Mouse (Mus musculus): ENCODE measurements at regions not wholly inside any gene's neighbourhood (a gene's known extent, or its start where the extent isn't known, plus 50 kb on each side); places are given as distances from the start of the nearest gene placed in this dataset.

- 55% methylated on average over 1 of the region's 1 CpGs for WGBS (ENCODE audit: insufficient replicate concordance)
- H3K4me2 ChIP-seq = no peak overlapping the region
- ATAC-seq (ENCODE audit: insufficient read depth) = no peak
- H3K36me3 ChIP-seq (replicated peaks) = no peaks in the 10 kb centered on the region
- no peak overlapping the region for H3K9ac ChIP-seq
- no peaks in the 10 kb centered on the region for H3K27me3 ChIP-seq
- H3K9me3 ChIP-seq (replicated peaks) = no peaks in the 10 kb centered on the region
- no peak overlapping the region for H3K4me3 ChIP-seq (replicated peaks)
- H3K4me1 ChIP-seq (replicated peaks) = no peaks in the 10 kb centered on the region
- no peak overlapping the region for H3K27ac ChIP-seq (replicated peaks)
These were observed 62.3 kb upstream of the Agr3 start for GRCm38 (mm10) chr12:35863141-35863540.

- Histone ChIP-seq H3K4me1 (replicated peaks) (no peaks in the 10 kb centered on the region), H3K4me3 (replicated peaks) (no peak overlapping the region), H3K27ac (replicated peaks) (no peak overlapping the region), H3K27me3 (no peaks in the 10 kb centered on the region), H3K9ac (no peak overlapping the region), H3K4me2 (no peak overlapping the region), H3K9me3 (replicated peaks) (no peaks in the 10 kb centered on the region), H3K36me3 (replicated peaks) (no peaks in the 10 kb centered on the region)
- WGBS (ENCODE audit: insufficient replicate concordance) = 60% methylated on average over 4 of the region's 4 CpGs
- no peak for ATAC-seq (ENCODE audit: insufficient read depth)
These were observed 72.3 kb upstream of the Agr3 start for GRCm38 (mm10) chr12:35853159-35853558.

GRCm38 (mm10) chr12:35846905-35847610 lies 78.4 kb upstream of the Agr3 start:
- no peak overlapping the region for H3K4me2 ChIP-seq
- WGBS (ENCODE audit: insufficient replicate concordance) = 53% methylated on average over 5 of the region's 5 CpGs
- ATAC-seq (ENCODE audit: insufficient read depth) = no peak
- no peak overlapping the region for H3K27ac ChIP-seq (replicated peaks)
- no peaks in the 10 kb centered on the region for H3K9me3 ChIP-seq (replicated peaks)
- no peaks in the 10 kb centered on the region for H3K4me1 ChIP-seq (replicated peaks)
- no peaks in the 10 kb centered on the region for H3K36me3 ChIP-seq (replicated peaks)
- no peaks in the 10 kb centered on the region for H3K27me3 ChIP-seq
- H3K9ac ChIP-seq = no peak overlapping the region
- H3K4me3 ChIP-seq (replicated peaks) = no peak overlapping the region

- Histone ChIP-seq H3K4me3 (replicated peaks) (no peak overlapping the region), H3K27ac (replicated peaks) (no peak overlapping the region), H3K4me1 (replicated peaks) (no peaks in the 10 kb centered on the region), H3K27me3 (no peaks in the 10 kb centered on the region), H3K4me2 (no peak overlapping the region), H3K9ac (no peak overlapping the region), H3K36me3 (replicated peaks) (no peaks in the 10 kb centered on the region), H3K9me3 (replicated peaks) (no peaks in the 10 kb centered on the region)
- no peak for ATAC-seq (ENCODE audit: insufficient read depth)
These were observed 88.5 kb upstream of the Agr3 start for GRCm38 (mm10) chr12:35836946-35837345.

GRCm38 (mm10) chr12:35833285-35833684 lies 92.1 kb upstream of the Agr3 start:
- H3K4me3 ChIP-seq (replicated peaks) = no peak overlapping the region
- H3K4me2 ChIP-seq = no peak overlapping the region
- no peaks in the 10 kb centered on the region for H3K36me3 ChIP-seq (replicated peaks)
- no peaks in the 10 kb centered on the region for H3K27me3 ChIP-seq
- H3K27ac ChIP-seq (replicated peaks) = no peak overlapping the region
- H3K9me3 ChIP-seq (replicated peaks) = no peaks in the 10 kb centered on the region
- 49% methylated on average over 3 of the region's 3 CpGs for WGBS (ENCODE audit: insufficient replicate concordance)
- H3K4me1 ChIP-seq (replicated peaks) = no peaks in the 10 kb centered on the region
- no peak overlapping the region for H3K9ac ChIP-seq
- no peak for ATAC-seq (ENCODE audit: insufficient read depth)

- Histone ChIP-seq H3K4me3 (replicated peaks) (no peak overlapping the region), H3K9me3 (replicated peaks) (no peaks in the 10 kb centered on the region), H3K36me3 (replicated peaks) (no peaks in the 10 kb centered on the region), H3K27me3 (no peaks in the 10 kb centered on the region), H3K4me2 (no peak overlapping the region), H3K4me1 (replicated peaks) (no peaks in the 10 kb centered on the region), H3K27ac (replicated peaks) (no peak overlapping the region), H3K9ac (no peak overlapping the region)
- no peak for ATAC-seq (ENCODE audit: insufficient read depth)
- WGBS (ENCODE audit: insufficient replicate concordance) = 54% methylated on average over 2 of the region's 2 CpGs
These were observed 93.4 kb upstream of the Agr3 start for GRCm38 (mm10) chr12:35831922-35832512.

GRCm38 (mm10) chr12:35831268-35831667 lies 94.2 kb upstream of the Agr3 start:
- H3K4me3 ChIP-seq (replicated peaks) = no peak overlapping the region
- H3K9ac ChIP-seq = no peak overlapping the region
- H3K9me3 ChIP-seq (replicated peaks) = no peaks in the 10 kb centered on the region
- ATAC-seq (ENCODE audit: insufficient read depth) = no peak
- WGBS (ENCODE audit: insufficient replicate concordance) = 13% methylated on average over 5 of the region's 5 CpGs
- no peaks in the 10 kb centered on the region for H3K27me3 ChIP-seq
- H3K27ac ChIP-seq (replicated peaks) = no peak overlapping the region
- no peak overlapping the region for H3K4me2 ChIP-seq
- H3K4me1 ChIP-seq (replicated peaks) = no peaks in the 10 kb centered on the region
- no peaks in the 10 kb centered on the region for H3K36me3 ChIP-seq (replicated peaks)

GRCm38 (mm10) chr12:35827797-35828196 lies 97.6 kb upstream of the Agr3 start:
- no peaks in the 10 kb centered on the region for H3K36me3 ChIP-seq (replicated peaks)
- H3K4me3 ChIP-seq (replicated peaks) = no peak overlapping the region
- H3K27me3 ChIP-seq = no peaks in the 10 kb centered on the region
- 11% methylated on average over 2 of the region's 2 CpGs for WGBS (ENCODE audit: insufficient replicate concordance)
- no peak overlapping the region for H3K4me2 ChIP-seq
- H3K9ac ChIP-seq = no peak overlapping the region
- no peak overlapping the region for H3K27ac ChIP-seq (replicated peaks)
- no peaks in the 10 kb centered on the region for H3K9me3 ChIP-seq (replicated peaks)
- H3K4me1 ChIP-seq (replicated peaks) = no peaks in the 10 kb centered on the region; the same call in 1 of the 2 replicates
- ATAC-seq (ENCODE audit: insufficient read depth) = no peak

GRCm38 (mm10) chr12:35826990-35827389 lies 98.4 kb upstream of the Agr3 start:
- WGBS (ENCODE audit: insufficient replicate concordance) = 61% methylated on average over 5 of the region's 5 CpGs
- Histone ChIP-seq H3K4me3 (replicated peaks) (no peak overlapping the region), H3K9ac (no peak overlapping the region), H3K27me3 (no peaks in the 10 kb centered on the region), H3K9me3 (replicated peaks) (no peaks in the 10 kb centered on the region), H3K36me3 (replicated peaks) (no peaks in the 10 kb centered on the region), H3K27ac (replicated peaks) (no peak overlapping the region), H3K4me1 (replicated peaks) (no peaks in the 10 kb centered on the region; the same call in 1 of the 2 replicates), H3K4me2 (no peak overlapping the region)
- ATAC-seq (ENCODE audit: insufficient read depth) = no peak

- Histone ChIP-seq H3K9ac (no peak overlapping the region), H3K27me3 (no peaks in the 10 kb centered on the region), H3K4me3 (replicated peaks) (no peak overlapping the region), H3K4me1 (replicated peaks) (no peaks in the 10 kb centered on the region; the same call in 1 of the 2 replicates), H3K4me2 (no peak overlapping the region), H3K27ac (replicated peaks) (no peak overlapping the region), H3K36me3 (replicated peaks) (no peaks in the 10 kb centered on the region), H3K9me3 (replicated peaks) (no peaks in the 10 kb centered on the region)
- whole genome bisulfite sequencing (ENCODE audit: insufficient replicate concordance) = 21% methylated on average over 5 of the region's 5 CpGs
- ATAC-seq (ENCODE audit: insufficient read depth) = no peak
These were observed 100.8 kb upstream of the Agr3 start for GRCm38 (mm10) chr12:35824587-35824987.

- Histone ChIP-seq H3K9me3 (replicated peaks) (no peaks in the 10 kb centered on the region), H3K27ac (replicated peaks) (no peak overlapping the region), H3K4me2 (no peak overlapping the region), H3K36me3 (replicated peaks) (no peaks in the 10 kb centered on the region), H3K4me1 (replicated peaks) (no peaks in the 10 kb centered on the region), H3K9ac (no peak overlapping the region), H3K27me3 (no peaks in the 10 kb centered on the region), H3K4me3 (replicated peaks) (no peak overlapping the region)
- WGBS (ENCODE audit: insufficient replicate concordance) = 3% methylated on average over 2 of the region's 2 CpGs
- ATAC-seq (ENCODE audit: insufficient read depth) = no peak; the same call in 1 of the 2 replicates
These were observed 126.2 kb upstream of the Agr3 start for GRCm38 (mm10) chr12:35799261-35799660.

GRCm38 (mm10) chr12:35775396-35775795 lies 150.0 kb upstream of the Agr3 start:
- ATAC-seq (ENCODE audit: insufficient read depth) = no peak
- H3K9ac ChIP-seq = no peak overlapping the region
- WGBS (ENCODE audit: insufficient replicate concordance) = 57% methylated on average over 2 of the region's 2 CpGs
- H3K4me3 ChIP-seq (replicated peaks) = no peak overlapping the region
- no peaks in the 10 kb centered on the region for H3K36me3 ChIP-seq (replicated peaks)
- no peaks in the 10 kb centered on the region for H3K4me1 ChIP-seq (replicated peaks)
- H3K27ac ChIP-seq (replicated peaks) = no peak overlapping the region
- no peak overlapping the region for H3K4me2 ChIP-seq
- H3K9me3 ChIP-seq (replicated peaks) = no peaks in the 10 kb centered on the region
- H3K27me3 ChIP-seq = no peaks in the 10 kb centered on the region
